Mouse (Mus musculus): ENCODE measurements at regions not wholly inside any gene's neighbourhood (a gene's known extent, or its start where the extent isn't known, plus 50 kb on each side); places are given as distances from the start of the nearest gene placed in this dataset.
A peak's percentile ranks its signal among the peaks of the same experiment; 100 is the strongest.

GRCm38 (mm10) chr11:9932360-9933265 lies 740.9 kb downstream of the Abca13 start:
- Histone ChIP-seq H3K4me2 (no peak overlapping the region), H3K9me3 (no peaks in the 10 kb centered on the region), H3K4me1 (replicated peaks) (no peaks in the 10 kb centered on the region), H3K9ac (no peak overlapping the region), H3K36me3 (no peaks in the 10 kb centered on the region), H3K4me3 (no peak overlapping the region), H3K27me3 (no peaks in the 10 kb centered on the region), H3K27ac (replicated peaks) (no peak overlapping the region)
- 80% methylated on average over 5 of the region's 5 CpGs for WGBS
- no peak for ATAC-seq (ENCODE audit: low FRiP score, low read depth)

DNA sequence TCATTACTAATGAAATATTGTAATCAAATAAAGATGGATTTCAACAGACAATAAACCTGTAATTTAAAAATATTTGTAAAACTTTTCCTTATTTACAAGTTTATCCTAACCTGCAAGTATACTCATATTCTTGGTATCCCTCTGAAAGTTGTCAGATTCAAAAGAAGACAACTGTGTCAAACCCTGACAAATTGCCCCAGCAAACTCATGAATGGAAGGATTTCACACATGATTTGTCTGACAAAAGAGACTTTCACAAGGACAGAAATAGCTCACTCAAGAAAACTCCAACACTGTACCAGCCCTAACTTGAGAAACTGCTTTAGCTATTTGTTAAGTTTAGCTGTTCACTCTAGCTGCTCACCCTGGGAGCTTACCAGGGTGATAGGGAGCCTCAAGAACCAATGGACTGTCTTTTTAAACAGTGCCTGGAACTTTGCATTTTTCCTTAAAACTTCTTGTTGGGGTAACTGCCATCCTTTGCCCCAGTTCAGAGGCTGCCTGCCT lies 771.0 kb downstream of the Abca13 start:
- no peak overlapping the region for H3K9ac ChIP-seq
- no peak overlapping the region for H3K4me3 ChIP-seq
- ATAC-seq (ENCODE audit: low FRiP score, low read depth): no peak

DNA sequence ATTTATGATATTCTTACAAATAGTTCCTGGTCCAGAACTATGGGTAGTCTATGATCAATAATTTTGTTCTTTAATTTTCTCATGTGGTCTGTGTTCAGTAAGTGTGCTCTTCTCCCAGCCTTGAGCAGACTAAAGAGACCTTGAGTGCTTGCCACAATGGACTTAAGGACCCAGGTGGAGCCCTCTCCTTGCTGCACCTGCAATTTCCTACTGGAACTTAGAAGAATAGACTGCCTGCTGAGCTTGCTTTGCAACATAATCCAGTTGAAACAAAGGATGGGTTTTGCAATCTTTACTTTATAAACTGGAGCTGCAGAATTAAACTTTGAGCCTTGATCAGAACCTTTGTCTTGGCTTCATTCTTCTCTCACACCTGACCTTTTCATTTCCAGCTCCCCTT lies 791.2 kb downstream of the Abca13 start:
- Histone ChIP-seq H3K36me3 (no peaks in the 10 kb centered on the region), H3K27me3 (no peaks in the 10 kb centered on the region), H3K9me3 (no peaks in the 10 kb centered on the region), H3K4me3 (no peak overlapping the region), H3K27ac (replicated peaks) (no peak overlapping the region), H3K4me1 (replicated peaks) (no peaks in the 10 kb centered on the region), H3K9ac (no peak overlapping the region), H3K4me2 (no peak overlapping the region)
- no peak for ATAC-seq (ENCODE audit: low FRiP score, low read depth)

More for the DNA sequence above, 771.0 kb downstream of the Abca13 start:
- Histone ChIP-seq H3K36me3 (no peaks in the 10 kb centered on the region), H3K4me1 (replicated peaks) (no peaks in the 10 kb centered on the region), H3K27me3 (no peaks in the 10 kb centered on the region), H3K4me2 (no peak overlapping the region), H3K9me3 (no peaks in the 10 kb centered on the region), H3K27ac (replicated peaks) (no peak overlapping the region)

DNA sequence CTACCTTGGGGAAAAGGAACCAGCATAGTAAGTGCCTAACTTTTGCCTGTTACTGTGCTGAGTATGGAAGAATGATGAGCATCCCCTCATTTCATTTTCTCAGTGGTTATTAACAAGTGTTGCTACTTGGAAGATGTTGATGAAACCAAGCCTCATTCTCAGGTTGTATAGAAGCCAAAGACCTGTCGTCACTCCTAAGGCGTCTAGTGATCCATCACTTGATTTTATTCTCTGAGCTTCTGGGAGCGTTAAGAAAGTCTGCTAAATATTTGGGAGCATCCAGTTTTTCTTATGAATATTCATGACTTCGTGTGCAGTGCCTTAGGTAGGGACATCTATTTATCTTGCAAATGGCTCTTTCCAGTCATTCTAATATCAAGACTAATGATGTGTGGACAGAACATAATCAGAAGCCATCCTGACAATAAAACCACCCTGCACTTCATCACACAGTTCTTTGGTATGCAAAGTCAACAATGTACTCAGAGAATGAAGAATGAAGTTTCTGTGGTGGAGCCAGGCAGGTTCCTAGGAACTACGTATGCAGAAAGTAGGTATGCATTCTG lies 802.9 kb downstream of the Abca13 start:
- Histone ChIP-seq H3K27me3 (no peaks in the 10 kb centered on the region), H3K27ac (replicated peaks) (no peak overlapping the region), H3K36me3 (no peaks in the 10 kb centered on the region), H3K4me2 (no peak overlapping the region), H3K4me1 (replicated peaks) (no peaks in the 10 kb centered on the region), H3K9me3 (no peaks in the 10 kb centered on the region), H3K9ac (no peak overlapping the region), H3K4me3 (no peak overlapping the region)
- ATAC-seq (ENCODE audit: low FRiP score, low read depth): peak; percentile 66; the same call in 1 of the 2 replicates
- 39% methylated on average over 5 of the region's 5 CpGs for WGBS

DNA sequence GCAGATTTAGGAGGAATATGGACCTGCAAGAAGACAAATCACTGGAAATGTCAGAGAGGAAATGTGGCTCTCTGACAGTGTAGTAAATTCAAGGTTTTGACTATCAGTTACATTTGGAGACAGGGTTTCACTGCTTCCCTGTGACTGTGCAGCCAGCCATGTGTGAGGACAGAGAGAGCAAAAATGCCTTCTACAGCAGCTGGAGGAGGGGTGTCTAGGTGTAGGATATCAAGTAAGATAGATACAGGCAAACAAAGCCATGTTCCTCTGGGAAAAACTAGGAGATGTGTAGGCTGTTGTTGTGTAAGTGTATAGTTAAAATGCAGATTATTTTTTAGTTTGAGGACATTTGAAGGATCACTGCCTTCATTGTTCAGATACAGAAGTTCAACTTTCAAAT lies 803.6 kb downstream of the Abca13 start:
- no peak overlapping the region for H3K4me3 ChIP-seq
- H3K27ac ChIP-seq (replicated peaks): no peak overlapping the region
- H3K9ac ChIP-seq: no peak overlapping the region
- H3K4me2 ChIP-seq: no peak overlapping the region
- H3K4me1 ChIP-seq (replicated peaks): no peaks in the 10 kb centered on the region
- no peaks in the 10 kb centered on the region for H3K9me3 ChIP-seq
- no peaks in the 10 kb centered on the region for H3K36me3 ChIP-seq
- no peak for ATAC-seq (ENCODE audit: low FRiP score, low read depth)
- no peaks in the 10 kb centered on the region for H3K27me3 ChIP-seq

- H3K9ac ChIP-seq: no peak overlapping the region
- ATAC-seq (ENCODE audit: low FRiP score, low read depth): peak; percentile 34; the same call in 1 of the 2 replicates
- H3K4me2 ChIP-seq: no peak overlapping the region
- H3K27me3 ChIP-seq: no peaks in the 10 kb centered on the region
- H3K4me3 ChIP-seq: no peak overlapping the region
- no peaks in the 10 kb centered on the region for H3K36me3 ChIP-seq
- H3K9me3 ChIP-seq: no peaks in the 10 kb centered on the region
- H3K4me1 ChIP-seq (replicated peaks): no peaks in the 10 kb centered on the region
- WGBS: 38% methylated on average over 5 of the region's 5 CpGs
- H3K27ac ChIP-seq (replicated peaks): no peak overlapping the region
These were observed 805.9 kb downstream of the Abca13 start for GRCm38 (mm10) chr11:9997532-9998138.

DNA sequence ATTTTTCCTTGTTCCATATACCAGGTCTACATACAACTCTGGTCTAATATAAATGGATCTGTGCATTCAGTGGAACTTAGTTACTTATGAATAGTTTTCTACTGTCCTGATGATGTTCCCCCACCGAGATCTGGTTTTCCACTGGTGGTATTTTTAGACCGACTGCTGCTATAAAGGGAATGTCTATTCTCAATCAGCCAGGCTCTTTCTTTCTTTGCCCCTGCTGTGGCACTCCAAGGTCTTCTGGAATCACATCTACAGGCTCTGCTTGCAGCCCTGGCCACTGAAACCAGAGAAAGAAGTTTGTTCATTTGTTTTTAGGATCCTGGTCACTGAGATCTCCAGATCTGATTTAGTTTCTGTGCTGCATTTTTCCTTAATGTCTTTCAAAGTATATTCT lies 810.4 kb downstream of the Abca13 start:
- H3K27ac ChIP-seq (replicated peaks): no peak overlapping the region
- no peak overlapping the region for H3K4me3 ChIP-seq
- no peak for ATAC-seq (ENCODE audit: low FRiP score, low read depth)
- 59% methylated on average over 2 of the region's 2 CpGs for WGBS
- no peaks in the 10 kb centered on the region for H3K36me3 ChIP-seq
- no peaks in the 10 kb centered on the region for H3K4me1 ChIP-seq (replicated peaks)
- H3K27me3 ChIP-seq: no peaks in the 10 kb centered on the region
- H3K4me2 ChIP-seq: no peak overlapping the region
- H3K9ac ChIP-seq: no peak overlapping the region
- no peaks in the 10 kb centered on the region for H3K9me3 ChIP-seq

- no peak overlapping the region for H3K4me2 ChIP-seq
- H3K9me3 ChIP-seq: no peaks in the 10 kb centered on the region
- H3K4me3 ChIP-seq: no peak overlapping the region
- H3K36me3 ChIP-seq: no peaks in the 10 kb centered on the region
- no peaks in the 10 kb centered on the region for H3K4me1 ChIP-seq (replicated peaks)
- no peak for ATAC-seq (ENCODE audit: low FRiP score, low read depth)
- WGBS: 55% methylated on average over 3 of the region's 3 CpGs
- no peaks in the 10 kb centered on the region for H3K27me3 ChIP-seq
- H3K27ac ChIP-seq (replicated peaks): no peak overlapping the region
- H3K9ac ChIP-seq: no peak overlapping the region
These were observed 815.1 kb downstream of the Abca13 start for GRCm38 (mm10) chr11:10006881-10007280.

GRCm38 (mm10) chr11:10046593-10046992 lies 854.9 kb downstream of the Abca13 start:
- Histone ChIP-seq H3K4me2 (no peak overlapping the region), H3K36me3 (no peaks in the 10 kb centered on the region), H3K4me1 (replicated peaks) (no peaks in the 10 kb centered on the region), H3K9me3 (no peaks in the 10 kb centered on the region), H3K4me3 (no peak overlapping the region), H3K27me3 (no peaks in the 10 kb centered on the region), H3K9ac (no peak overlapping the region), H3K27ac (replicated peaks) (no peak overlapping the region)
- WGBS: 49% methylated on average over 2 of the region's 2 CpGs
- ATAC-seq (ENCODE audit: low FRiP score, low read depth): no peak

DNA sequence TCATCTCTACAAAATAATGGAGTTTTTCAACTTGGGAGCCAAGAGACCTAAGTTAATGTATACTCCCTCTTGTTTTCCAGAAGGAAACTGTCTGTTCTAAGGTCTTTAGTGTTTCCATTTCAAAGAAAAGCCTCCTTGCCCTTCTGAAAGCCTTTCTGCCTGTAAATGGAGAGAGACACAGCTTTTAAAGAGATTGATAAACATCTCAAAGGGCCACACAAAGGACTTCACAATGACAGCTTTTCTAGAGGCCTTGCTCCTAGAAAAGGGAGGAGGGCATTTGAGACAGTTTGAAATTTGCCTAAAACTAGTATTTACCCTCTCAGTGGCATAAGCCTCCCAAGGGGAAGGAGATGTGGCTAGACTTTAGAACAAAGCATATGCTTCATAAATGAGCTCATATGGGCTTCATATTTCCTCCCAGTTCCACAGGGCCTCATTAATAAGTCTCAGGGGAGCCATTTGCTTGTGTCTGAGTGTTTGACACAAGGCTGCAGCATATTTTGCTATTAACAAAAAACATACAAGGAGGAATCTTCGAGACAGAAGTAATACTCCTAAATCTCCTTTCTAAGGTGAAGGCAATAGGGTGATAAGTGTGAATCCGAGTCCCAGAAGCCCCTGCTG lies 860.0 kb downstream of the Abca13 start:
- Histone ChIP-seq H3K36me3 (no peaks in the 10 kb centered on the region), H3K4me2 (no peak overlapping the region), H3K9ac (no peak overlapping the region), H3K4me3 (no peak overlapping the region), H3K4me1 (replicated peaks) (no peaks in the 10 kb centered on the region), H3K27me3 (no peaks in the 10 kb centered on the region), H3K27ac (replicated peaks) (no peak overlapping the region), H3K9me3 (no peaks in the 10 kb centered on the region)
- 55% methylated on average over 2 of the region's 2 CpGs for WGBS
- ATAC-seq (ENCODE audit: low FRiP score, low read depth): no peak

GRCm38 (mm10) chr11:10071881-10072280 lies 880.1 kb downstream of the Abca13 start:
- no peak overlapping the region for H3K4me3 ChIP-seq
- no peaks in the 10 kb centered on the region for H3K4me1 ChIP-seq (replicated peaks)
- no peaks in the 10 kb centered on the region for H3K27me3 ChIP-seq
- H3K4me2 ChIP-seq: no peak overlapping the region
- H3K36me3 ChIP-seq: no peaks in the 10 kb centered on the region
- ATAC-seq (ENCODE audit: low FRiP score, low read depth): no peak
- no peaks in the 10 kb centered on the region for H3K9me3 ChIP-seq
- WGBS: 82% methylated on average over 2 of the region's 2 CpGs
- H3K27ac ChIP-seq (replicated peaks): no peak overlapping the region
- no peak overlapping the region for H3K9ac ChIP-seq

DNA sequence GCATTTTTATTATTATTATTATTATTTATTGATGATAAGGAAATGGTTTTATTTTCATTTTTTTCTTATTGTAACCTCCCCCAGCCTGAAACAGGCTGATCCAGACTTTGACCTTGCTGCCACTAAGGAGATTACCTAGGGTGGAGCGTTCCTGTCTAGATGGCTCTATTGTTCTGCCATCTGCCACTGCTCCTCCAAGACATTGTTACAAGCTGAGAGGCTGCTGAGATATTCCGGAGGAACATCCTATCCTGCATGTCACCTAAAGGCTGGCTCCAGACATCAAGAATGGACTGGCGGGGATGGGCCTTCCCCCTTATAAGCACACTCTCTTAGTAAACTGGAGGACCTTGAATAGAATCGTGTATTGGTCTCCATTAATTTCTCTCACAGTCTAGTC lies 896.2 kb downstream of the Abca13 start:
- no peak for ATAC-seq (ENCODE audit: low FRiP score, low read depth)
- Histone ChIP-seq H3K36me3 (no peaks in the 10 kb centered on the region), H3K27ac (replicated peaks) (no peak overlapping the region), H3K4me2 (no peak overlapping the region), H3K4me1 (replicated peaks) (no peaks in the 10 kb centered on the region), H3K9me3 (no peaks in the 10 kb centered on the region), H3K27me3 (no peaks in the 10 kb centered on the region), H3K4me3 (no peak overlapping the region), H3K9ac (no peak overlapping the region)
- WGBS: 82% methylated on average over 4 of the region's 4 CpGs

Measured in hindbrain, embryonic 15.5 days (tissue).